Mouse (Mus musculus) CD4-positive, CD25-positive, alpha-beta regulatory T cell, adult 2 months (primary cell): ENCODE measurements around the gene Sh3kbp1.

ENCODE experiments used
- DNase-seq: peaks from one replicate; pipeline ENCODE4 v3.0.0-alpha.2; 2012; ENCODE audit warnings: low read depth, low spot score

Sh3kbp1 gene

GRCm38 (mm10) chrX:159737344-159737743 is 110.3 kb downstream of the Sh3kbp1 start:
- no peak for DNase-seq

- DNase-seq, result no peak
Observed at GRCm38 (mm10) chrX:159744035-159744434, 117.0 kb downstream of the Sh3kbp1 start.

GRCm38 (mm10) chrX:159744620-159745019 is 117.5 kb downstream of the Sh3kbp1 start:
- no peak for DNase-seq

- peak; percentile 53 for DNase-seq
Observed at GRCm38 (mm10) chrX:159751834-159752233, 124.8 kb downstream of the Sh3kbp1 start.

GRCm38 (mm10) chrX:159756261-159756660 is 129.2 kb downstream of the Sh3kbp1 start:
- no peak for DNase-seq

DNA sequence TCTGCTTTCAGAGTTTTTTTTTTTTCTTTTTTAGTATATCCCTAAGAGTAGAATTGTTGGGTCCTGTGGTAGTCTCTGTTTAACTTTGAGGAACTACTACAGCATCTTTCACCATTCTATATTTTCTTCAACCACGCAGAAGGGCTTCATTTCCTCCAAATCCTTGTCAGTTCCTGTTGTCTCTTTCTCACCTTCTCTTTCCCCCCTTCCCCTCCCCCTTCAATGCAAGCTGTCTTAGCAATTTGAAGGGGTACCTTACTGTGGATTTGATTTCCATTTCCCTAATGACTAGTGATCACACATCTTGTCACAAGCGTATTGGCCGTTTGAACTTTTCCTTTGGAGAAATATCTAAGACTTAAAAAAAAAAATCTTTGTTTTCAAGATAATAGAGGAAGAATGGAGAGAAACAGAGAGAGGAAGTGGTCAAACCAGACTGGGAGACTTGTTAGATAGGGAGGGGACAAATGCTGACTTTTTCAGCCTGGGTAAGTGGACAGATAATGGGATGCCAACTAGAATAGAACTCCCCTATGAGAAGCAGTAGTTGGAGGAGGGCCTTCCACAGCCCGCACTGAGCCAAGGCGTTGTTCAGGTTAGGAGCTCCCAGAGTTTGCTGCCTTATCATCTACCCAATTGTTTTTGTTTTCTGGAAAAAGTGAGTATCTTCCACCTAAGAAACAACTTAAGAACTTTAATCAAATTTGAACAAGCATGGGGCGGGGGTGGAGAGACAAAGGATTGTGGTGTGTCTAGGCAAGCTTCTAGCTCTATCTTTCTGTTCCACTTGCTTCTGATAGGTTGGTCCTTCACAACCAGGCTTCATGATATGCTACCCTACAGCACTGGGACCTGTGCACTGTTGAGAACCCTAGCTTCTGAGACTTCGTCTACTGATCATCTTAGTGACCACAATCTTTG is 130.1 kb downstream of the Sh3kbp1 start:
- peak; percentile 50 for DNase-seq

DNA sequence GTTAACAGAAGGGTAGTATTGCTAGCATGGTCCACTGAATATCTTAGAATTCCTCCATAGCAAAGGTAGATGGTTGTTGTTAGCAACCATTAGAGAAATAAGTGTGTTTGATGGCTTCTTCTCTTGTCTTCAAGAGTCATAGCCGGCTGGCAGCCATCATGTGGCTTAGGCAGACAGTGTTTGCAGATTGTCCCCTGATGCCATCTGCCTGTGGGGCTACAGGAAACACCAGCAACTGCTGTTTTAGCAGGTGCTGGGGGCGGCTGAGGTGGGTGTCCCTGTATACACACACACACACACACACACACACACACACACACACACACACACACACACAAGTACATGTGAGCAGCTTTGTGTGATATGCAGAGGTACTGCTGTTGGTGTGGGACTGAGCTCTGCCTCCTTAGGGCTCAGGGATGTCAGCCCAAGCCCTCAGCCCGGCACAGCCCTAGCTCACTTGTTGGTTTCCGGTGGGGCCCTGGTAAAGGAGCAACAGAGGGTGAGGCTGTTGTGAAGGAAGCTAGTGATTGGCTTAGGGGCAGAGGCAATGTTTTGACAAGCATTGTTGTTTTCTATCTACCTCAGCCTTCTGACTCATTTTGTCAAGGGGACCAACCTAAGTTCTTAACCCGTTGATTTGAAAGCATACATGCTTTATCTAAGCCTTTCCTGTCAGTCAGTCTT is 130.9 kb downstream of the Sh3kbp1 start:
- peak; percentile 87 for DNase-seq

DNA sequence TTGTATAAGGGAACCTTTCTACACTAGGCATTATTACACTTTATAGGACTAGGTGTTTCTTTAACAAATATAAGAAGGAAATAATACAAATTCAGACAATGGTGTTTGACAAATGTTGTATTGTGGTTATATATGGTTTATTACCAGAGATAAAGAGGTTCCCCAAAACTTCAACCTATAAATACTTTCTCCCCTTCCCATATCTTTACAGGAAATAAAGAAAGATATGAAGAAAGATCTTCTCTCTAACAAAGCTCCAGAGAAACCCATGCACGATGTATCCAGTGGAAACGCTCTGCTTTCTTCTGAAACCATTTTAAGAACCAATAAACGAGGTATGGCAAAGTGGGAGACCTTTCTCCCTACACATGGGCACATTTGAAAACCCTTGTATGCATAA is 136.7 kb downstream of the Sh3kbp1 start:
- DNase-seq, result no peak

GRCm38 (mm10) chrX:159765850-159766249 is 138.8 kb downstream of the Sh3kbp1 start:
- DNase-seq, result no peak

- peak; percentile 34 for DNase-seq
Observed at GRCm38 (mm10) chrX:159769005-159769404, 141.9 kb downstream of the Sh3kbp1 start.

- DNase-seq, result peak; percentile 53
Observed at GRCm38 (mm10) chrX:159769773-159770172, 142.7 kb downstream of the Sh3kbp1 start.

- peak; percentile 36 for DNase-seq
Observed at GRCm38 (mm10) chrX:159772137-159772536, 145.1 kb downstream of the Sh3kbp1 start.

GRCm38 (mm10) chrX:159775042-159775441 is 148.0 kb downstream of the Sh3kbp1 start:
- no peak for DNase-seq

DNA sequence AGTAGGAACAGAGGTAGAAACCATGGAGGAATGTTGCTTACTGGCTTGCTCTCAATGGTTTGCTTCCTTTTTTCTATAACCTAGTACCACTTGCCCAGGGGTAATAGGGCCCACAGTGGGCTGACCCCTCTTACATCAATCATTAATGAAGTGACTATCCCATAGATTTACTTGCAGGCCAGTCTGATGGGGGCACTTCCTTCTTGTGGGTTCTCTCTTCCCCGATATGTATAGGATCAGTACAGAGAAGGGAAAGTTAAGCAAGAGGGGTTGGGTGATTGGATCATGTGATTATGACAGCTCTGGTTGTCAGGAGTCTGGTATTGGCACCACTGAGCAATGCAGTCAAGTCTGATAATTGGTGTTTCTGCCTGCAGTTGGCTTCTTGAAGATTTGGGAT is 151.7 kb downstream of the Sh3kbp1 start:
- no peak for DNase-seq

- no peak for DNase-seq
Observed at GRCm38 (mm10) chrX:159790516-159790915, 163.4 kb downstream of the Sh3kbp1 start.

DNA sequence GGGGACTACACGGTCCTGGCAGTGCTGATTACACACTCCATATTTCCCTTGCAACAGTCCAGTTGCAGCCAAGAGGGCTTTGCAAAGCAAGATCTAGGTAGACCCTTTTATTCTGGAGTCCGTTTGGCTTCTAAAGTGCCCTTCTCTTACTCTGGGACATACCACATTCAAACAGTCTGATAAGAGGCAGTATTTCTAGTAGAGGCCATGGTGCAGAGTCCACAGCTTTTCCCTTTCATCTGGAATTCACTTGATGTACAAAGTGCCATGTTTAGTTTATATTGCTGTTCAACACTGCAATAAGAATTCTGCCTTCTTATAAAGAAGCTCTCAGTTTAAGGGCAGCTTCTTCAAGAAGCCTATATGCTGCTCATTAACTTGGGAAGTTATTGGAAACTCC is 168.5 kb downstream of the Sh3kbp1 start:
- no peak for DNase-seq

GRCm38 (mm10) chrX:159804371-159804770 is 177.3 kb downstream of the Sh3kbp1 start:
- DNase-seq, result no peak

GRCm38 (mm10) chrX:159809510-159809909 is 182.4 kb downstream of the Sh3kbp1 start:
- peak; percentile 66 for DNase-seq

- DNase-seq, result no peak
Observed at GRCm38 (mm10) chrX:159810469-159810868, 183.4 kb downstream of the Sh3kbp1 start.

- DNase-seq, result no peak
Observed at GRCm38 (mm10) chrX:159817508-159817907, 190.4 kb downstream of the Sh3kbp1 start.

DNA sequence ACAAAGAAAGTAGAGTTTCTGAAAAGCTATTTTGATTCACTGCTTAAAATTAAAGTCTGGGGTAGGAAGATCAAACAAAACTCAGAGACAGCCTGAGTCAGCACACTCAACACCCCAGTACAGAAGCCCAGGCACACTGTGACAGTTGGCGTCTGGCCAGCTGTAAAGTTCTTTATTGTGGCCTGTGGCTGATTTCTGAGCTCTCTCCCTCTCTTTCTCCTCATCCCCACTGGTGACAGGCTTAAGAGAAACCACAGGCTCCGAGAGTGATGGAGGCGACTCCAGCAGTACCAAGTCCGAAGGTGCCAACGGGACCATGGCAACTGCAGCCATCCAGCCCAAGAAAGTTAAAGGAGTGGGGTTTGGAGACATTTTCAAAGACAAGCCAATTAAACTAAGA is 201.1 kb downstream of the Sh3kbp1 start:
- DNase-seq, result peak; percentile 72

DNA sequence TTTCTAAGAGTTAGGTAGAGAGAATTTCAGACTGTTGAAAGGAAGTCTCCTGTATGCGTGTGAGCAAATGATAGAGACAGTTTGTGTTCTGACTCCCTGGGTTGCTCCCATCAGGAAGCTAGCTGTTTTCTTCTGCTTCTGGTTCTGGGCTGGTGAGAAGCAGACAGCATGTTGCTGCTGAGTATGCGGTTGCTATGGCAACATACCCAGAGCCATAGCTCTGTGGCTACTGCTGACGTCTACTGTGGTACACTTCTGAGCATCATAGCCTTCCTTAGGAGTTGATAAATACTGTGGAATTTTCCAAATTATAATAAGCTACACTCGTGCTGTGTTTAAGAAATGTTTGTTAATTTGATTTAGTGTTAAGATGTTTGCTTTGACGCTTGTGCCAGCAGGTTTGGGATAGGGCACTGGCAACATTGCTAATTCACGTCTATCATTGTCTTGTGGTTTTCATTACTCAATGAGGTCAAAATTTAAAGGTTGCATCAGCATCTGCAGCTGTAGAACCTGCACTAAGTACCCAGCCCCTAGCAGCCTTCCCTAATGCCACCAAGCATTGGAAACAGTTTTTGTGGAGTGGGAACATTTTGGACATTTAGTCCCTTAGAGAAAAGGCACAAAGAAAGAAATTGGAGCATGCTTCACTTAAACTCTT is 202.2 kb downstream of the Sh3kbp1 start:
- DNase-seq, result peak; percentile 58
